13 mouse cellular contexts compared by ENCODE assay signal in the genomic region with DNA sequence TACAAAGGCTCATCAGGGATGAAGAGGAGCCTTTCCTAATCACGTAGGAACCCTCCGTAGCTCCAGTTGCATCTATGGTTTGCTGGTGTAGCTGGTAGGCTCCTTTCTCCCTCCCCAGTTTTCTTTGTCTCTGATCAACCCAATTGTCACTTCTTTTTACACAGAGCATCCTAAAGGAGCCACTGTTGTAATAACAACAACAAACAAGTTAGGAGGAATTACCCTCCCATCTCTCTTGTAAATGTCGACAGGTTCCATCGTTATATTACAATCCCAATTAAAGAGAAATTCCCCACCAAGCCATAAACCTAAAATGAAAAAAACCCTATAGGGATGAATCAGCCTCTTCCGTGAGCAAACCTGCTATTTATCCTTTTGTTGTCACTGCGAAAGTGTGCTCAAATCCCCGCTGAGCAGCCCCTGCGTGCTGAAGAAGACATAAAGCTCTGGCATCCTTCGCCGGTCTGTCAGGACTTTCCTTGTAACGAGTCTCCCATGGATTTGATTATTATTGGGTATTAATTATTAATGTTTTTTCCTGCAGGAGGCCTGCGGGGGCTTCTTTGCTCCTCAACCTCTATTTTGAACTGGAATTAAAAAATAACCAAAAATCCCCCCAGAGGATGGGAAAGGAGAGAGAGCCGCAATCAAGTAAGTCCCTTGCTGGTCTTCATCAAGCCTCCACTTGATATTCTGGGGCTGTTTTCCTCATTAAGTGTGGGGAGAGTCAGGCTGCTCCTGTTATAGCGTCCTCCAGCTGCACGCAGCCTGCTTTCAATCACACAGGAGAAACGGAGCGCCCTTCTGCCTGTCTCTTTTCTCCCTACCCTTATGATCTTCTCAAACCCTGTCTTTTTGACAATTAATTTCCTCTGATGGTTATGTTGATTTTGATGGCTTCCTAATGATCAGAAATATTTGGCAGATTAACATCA.
DNase-seq lines count a peak whose midpoint lies in the region; ATAC-seq and TF ChIP-seq lines count a peak whose summit lies in the region.
"Had no signal": no experiment of that assay in that cellular context is flagged by ENCODE, and none has a peak within 500 bp of the region (broad histone marks: within the 10 kb centered on the region; RNA-seq: fewer than 3 reads in every experiment).

No protein-coding gene starts in this region.

- no peak for DNase-seq in kidney, postnatal 36 days
- DNase-seq in lung, postnatal 0 days (ENCODE audit: low spot score), result peak; percentile 29
- DNase-seq in neural tube, embryonic 10.5 days (ENCODE audit: extremely low spot score, low spot score), result peak; percentile 23
- no peak for DNase-seq in heart, embryonic 10.5 days (ENCODE audit: low spot score)
- no peak for DNase-seq in adrenal gland, postnatal 25 days
- DNase-seq in B cell, adult 2 months, result no peak
- DNase-seq: cerebellum, postnatal 14 days; kidney, postnatal 14 days; right cerebral cortex, postnatal 4 days had no signal

- no peaks in the 10 kb centered on the region for H3K36me3 ChIP-seq in kidney, embryonic 15.5 days
- H3K36me3 ChIP-seq in forebrain, embryonic 13.5 days (ENCODE audit: poor library complexity, severe bottlenecking), result no peaks in the 10 kb centered on the region
- no peaks in the 10 kb centered on the region for H3K36me3 ChIP-seq in lung, postnatal 0 days (ENCODE audit: insufficient read depth, low read length)
- no peaks in the 10 kb centered on the region for H3K36me3 ChIP-seq in heart, embryonic 10.5 days
- H3K36me3 ChIP-seq: heart, embryonic 13.5 days had no signal

- ATAC-seq in kidney, embryonic 15.5 days (replicated peaks; ENCODE audit: low FRiP score), result 0 out of 2 replicates have a peak, but pooled peaks have one; percentile 66
- ATAC-seq in forebrain, embryonic 13.5 days, result peak; percentile 78
- ATAC-seq in lung, postnatal 0 days, result peak; percentile 48
- ATAC-seq: Patski had no signal

- peaks cover 13% of the 10 kb centered on the region for H3K27me3 ChIP-seq in kidney, embryonic 15.5 days
- no peaks in the 10 kb centered on the region for H3K27me3 ChIP-seq in forebrain, embryonic 13.5 days
- no peaks in the 10 kb centered on the region for H3K27me3 ChIP-seq in lung, postnatal 0 days (replicated peaks; ENCODE audit: insufficient read depth, low read length)
- H3K27me3 ChIP-seq in heart, embryonic 10.5 days (ENCODE audit: insufficient read depth, poor library complexity, severe bottlenecking), result 0 out of 2 replicates have a peak, but pooled peaks cover 5% of the 10 kb centered on the region

- H3K9ac ChIP-seq in kidney, embryonic 15.5 days, result no peak overlapping the region
- H3K9ac ChIP-seq in forebrain, embryonic 13.5 days, result peak overlapping the region; percentile 7; the same call in 1 of the 2 replicates
- no peak overlapping the region for H3K9ac ChIP-seq in lung, postnatal 0 days (replicated peaks; ENCODE audit: low read depth)
- H3K9ac ChIP-seq: heart, embryonic 13.5 days had no signal

- H3K4me2 ChIP-seq in kidney, embryonic 15.5 days, result peak overlapping the region; percentile 40
- H3K4me2 ChIP-seq in forebrain, embryonic 13.5 days, result peak overlapping the region; percentile 45
- H3K4me2 ChIP-seq in lung, postnatal 0 days (replicated peaks; ENCODE audit: low read depth, low read length), result no peak overlapping the region
- H3K4me2 ChIP-seq: heart, embryonic 13.5 days had no signal

- WGBS in kidney, embryonic 15.5 days, result 18% methylated on average over 17 of the region's 17 CpGs
- WGBS in forebrain, embryonic 13.5 days, result 15% methylated on average over 17 of the region's 17 CpGs
- 45% methylated on average over 17 of the region's 17 CpGs for WGBS in lung, postnatal 0 days
- WGBS in heart, embryonic 10.5 days, result 35% methylated on average over 17 of the region's 17 CpGs

- TF ChIP-seq CTCF in lung, postnatal 0 days (IDR thresholded peaks at IDR 0.05), result no peak

- TF ChIP-seq EP300 in lung, postnatal 0 days (IDR thresholded peaks at IDR 0.05), result no peak

- no peak overlapping the region for H3K27ac ChIP-seq in kidney, embryonic 15.5 days
- peak overlapping the region; percentile 75 for H3K27ac ChIP-seq in forebrain, embryonic 13.5 days
- no peak overlapping the region for H3K27ac ChIP-seq in lung, postnatal 0 days (ENCODE audit: low read length)
- no peak overlapping the region for H3K27ac ChIP-seq in heart, embryonic 10.5 days
- H3K27ac ChIP-seq: heart, embryonic 13.5 days had no signal

- H3K4me3 ChIP-seq in kidney, embryonic 15.5 days (replicated peaks), result no peak overlapping the region
- H3K4me3 ChIP-seq in forebrain, embryonic 13.5 days, result 0 out of 2 replicates have a peak overlapping the region, but pooled peaks have one; percentile 11
- no peak overlapping the region for H3K4me3 ChIP-seq in lung, postnatal 0 days (ENCODE audit: low read depth, low read length)
- H3K4me3 ChIP-seq in heart, embryonic 10.5 days, result no peak overlapping the region
- H3K4me3 ChIP-seq: heart, embryonic 13.5 days had no signal

- H3K9me3 ChIP-seq in kidney, embryonic 15.5 days (replicated peaks), result no peaks in the 10 kb centered on the region
- H3K9me3 ChIP-seq in forebrain, embryonic 13.5 days (replicated peaks), result no peaks in the 10 kb centered on the region
- H3K9me3 ChIP-seq in lung, postnatal 0 days (ENCODE audit: low read length), result no peaks in the 10 kb centered on the region
- no peaks in the 10 kb centered on the region for H3K9me3 ChIP-seq in heart, embryonic 10.5 days
- H3K9me3 ChIP-seq: heart, embryonic 13.5 days had no signal

- peaks cover 17% of the 10 kb centered on the region for H3K4me1 ChIP-seq in kidney, embryonic 15.5 days
- peaks cover 23% of the 10 kb centered on the region for H3K4me1 ChIP-seq in forebrain, embryonic 13.5 days
- H3K4me1 ChIP-seq in lung, postnatal 0 days (ENCODE audit: insufficient read depth, low read depth, low read length), result no peaks in the 10 kb centered on the region
- H3K4me1 ChIP-seq in heart, embryonic 10.5 days, result no peaks in the 10 kb centered on the region
- H3K4me1 ChIP-seq: heart, embryonic 13.5 days had no signal

Comparison
In these comparisons a context has a peak if more than half of its experiments do, and no peak if none do; other contexts are left out.
1. DNase-seq: peak in lung, postnatal 0 days (single experiment) and neural tube, embryonic 10.5 days (single experiment); none in kidney, postnatal 36 days (0 of 2), heart, embryonic 10.5 days (single experiment), adrenal gland, postnatal 25 days (single experiment) and B cell, adult 2 months (0 of 2).
2. Peak in every context shown above with its lines, with median percentiles within 50 percentile points of each other: ATAC-seq.